Comparison of ENCODE assay signal across 8 mouse cellular contexts in the genomic region with DNA sequence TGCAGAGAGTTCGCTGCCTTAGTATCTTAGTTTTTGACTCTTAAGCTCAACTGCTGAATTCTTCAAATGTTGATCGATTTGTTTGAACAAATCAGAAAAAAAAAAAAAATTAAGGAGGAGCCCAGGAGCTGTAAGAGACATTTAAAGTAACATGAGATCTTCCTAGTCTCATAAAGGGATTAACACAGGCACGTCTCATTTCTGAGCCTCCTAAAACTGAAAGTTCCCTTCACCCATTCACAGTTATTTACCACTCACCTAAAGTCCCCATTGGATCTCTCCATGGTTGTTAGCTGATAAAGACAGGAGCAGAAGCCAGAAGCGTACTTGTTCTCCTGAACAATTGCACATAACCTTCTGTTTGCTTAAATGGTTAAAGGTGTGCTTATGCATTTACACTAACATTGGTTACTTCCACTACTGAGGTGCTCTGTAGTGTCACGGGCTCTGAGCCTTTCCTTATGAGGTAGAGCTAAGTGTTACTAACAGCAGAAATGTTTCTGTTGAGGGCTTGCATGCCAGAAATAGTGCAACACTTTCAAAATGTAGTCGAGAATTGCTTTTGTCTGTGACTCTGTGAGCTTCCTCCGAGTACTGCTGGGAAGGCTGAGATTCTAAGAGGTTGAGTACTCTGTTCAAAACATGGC. TPM values are rescaled to one million over a fixed set of nuclear protein-coding genes. Genes with fewer than 3 reads are reported as not detected.
DNase-seq lines count a peak whose midpoint lies in the region; ATAC-seq and TF ChIP-seq lines count a peak whose summit lies in the region.

A gene (minus strand): TSS at position 51 of the 647 bp plus-strand sequence.

- ATAC-seq in hematopoietic stem cell, adult 5-6 weeks (replicated peaks in 1 of 2; ENCODE audit: insufficient read depth in 1 of 2, low FRiP score in 2 of 2, low TSS enrichment in 1 of 2, low read depth in 1 of 2, poor library complexity in 2 of 2, severe bottlenecking in 2 of 2): peak; percentile 13 to 50; a peak in 2 of 4 replicates
- ATAC-seq in midbrain, postnatal 0 days (ENCODE audit: low FRiP score): no peak

- intact Hi-C loops in gastrocnemius, postnatal 36 days (cut with DNase I): no loop called here

- H3K4me2 ChIP-seq in midbrain, postnatal 0 days (ENCODE audit: low read depth, low read length, poor library complexity, severe bottlenecking): peak within 1 kb of the TSS; percentile 61

- H3K9ac ChIP-seq in midbrain, postnatal 0 days (replicated peaks; ENCODE audit: low read length, poor library complexity, severe bottlenecking): peak within 1 kb of the TSS; percentile 54

- no peak for TF ChIP-seq CTCF in cortical plate, adult 2 months (IDR thresholded peaks at IDR 0.05; ENCODE audit: extremely low read depth, insufficient read depth, low read length)
- TF ChIP-seq CTCF in midbrain, postnatal 0 days (IDR thresholded peaks at IDR 0.05): no peak

- peak within 1 kb of the TSS; percentile 76 for H3K27ac ChIP-seq in cortical plate, adult 2 months (ENCODE audit: insufficient read depth, low read length)
- peak within 1 kb of the TSS; percentile 66 for H3K27ac ChIP-seq in limb, embryonic 10.5 days
- peak within 1 kb of the TSS; percentile 78 for H3K27ac ChIP-seq in midbrain, postnatal 0 days (ENCODE audit: low read depth, low read length)

- 64% methylated on average over 7 of the region's 7 CpGs for WGBS in limb, embryonic 10.5 days
- 34% methylated on average over 7 of the region's 7 CpGs for WGBS in midbrain, postnatal 0 days

- peak within 1 kb of the TSS; percentile 75 for H3K4me3 ChIP-seq in cortical plate, adult 2 months (ENCODE audit: insufficient read depth, low read length)
- peak within 1 kb of the TSS; percentile 41 for H3K4me3 ChIP-seq in limb, embryonic 10.5 days
- H3K4me3 ChIP-seq in midbrain, postnatal 0 days (ENCODE audit: low read depth, low read length): peak within 1 kb of the TSS; percentile 45

- peak; percentile 11 for DNase-seq in kidney, adult 11 months
- DNase-seq in kidney, adult 8-10 months: no peak
- DNase-seq in limb, embryonic 10.5 days (ENCODE audit: low spot score): no peak
- no peak for DNase-seq in midbrain, postnatal 0 days (ENCODE audit: low spot score)
- no peak for DNase-seq in gastrocnemius, postnatal 36 days
- no peak for DNase-seq in spleen, postnatal 10 days (ENCODE audit: low spot score in 2 of 2)

- TF ChIP-seq POLR2A in cortical plate, adult 2 months (IDR thresholded peaks at IDR 0.05; ENCODE audit: extremely low read depth, insufficient read depth, low read length): no peak

- H3K9me3 ChIP-seq in limb, embryonic 10.5 days (replicated peaks): no peaks in the 10 kb centered on the region
- H3K9me3 ChIP-seq in midbrain, postnatal 0 days (ENCODE audit: low read length): no peaks in the 10 kb centered on the region

- H3K27me3 ChIP-seq in limb, embryonic 10.5 days (ENCODE audit: low read depth, poor library complexity, severe bottlenecking): no peaks in the 10 kb centered on the region
- H3K27me3 ChIP-seq in midbrain, postnatal 0 days (ENCODE audit: insufficient read depth, low read length): no peaks in the 10 kb centered on the region

- H3K4me1 ChIP-seq in cortical plate, adult 2 months (ENCODE audit: control insufficient read depth, insufficient read depth, low read length): no peaks in the 10 kb centered on the region; the same call in 1 of the 2 replicates
- peaks cover 9% of the 10 kb centered on the region for H3K4me1 ChIP-seq in limb, embryonic 10.5 days
- H3K4me1 ChIP-seq in midbrain, postnatal 0 days (ENCODE audit: insufficient read depth, low read length): no peaks in the 10 kb centered on the region

- H3K36me3 ChIP-seq in limb, embryonic 10.5 days: no peaks in the 10 kb centered on the region
- no peaks in the 10 kb centered on the region for H3K36me3 ChIP-seq in midbrain, postnatal 0 days (ENCODE audit: insufficient read depth, low read length)

RNA-seq across cellular contexts. Expression of the gene that starts here (rescaled TPM):
- polyA plus RNA-seq in cortical plate, adult 2 months (2012; rRNA removed): 19.9 and 20.0 TPM in 2 replicates
- total RNA-seq in hematopoietic stem cell, adult 5-6 weeks (2017): 34.8 and 40.6 TPM in 2 replicates
- 0.53 and 0.83 TPM in 2 replicates for polyA plus RNA-seq in limb, embryonic 10.5 days (2016; fragmentation: Nextera tagmentation; extraction: Ambion mirVana)
- total RNA-seq in midbrain, postnatal 0 days (2014; rRNA removed): 16.1 and 19.7 TPM in 2 replicates
- 22.9 and 27.9 TPM in 2 replicates for polyA plus RNA-seq in midbrain, postnatal 0 days (2015; fragmentation: Nextera tagmentation; extraction: Ambion mirVana)
- 1 to 10 TPM; 6.0 to 7.1 TPM for total RNA-seq in gastrocnemius, postnatal 36 days (2021)

Comparison
In these comparisons a context has a peak if more than half of its experiments do, and no peak if none do; other contexts are left out.
1. RNA of the gene that starts here (polyA plus RNA-seq): 22.9 to 27.9 TPM in midbrain, postnatal 0 days and 19.9 to 20.0 TPM in cortical plate, adult 2 months; 0.53 to 0.83 TPM in limb, embryonic 10.5 days; every median in the first group is over 10 times any median in the second.
2. Peak in every context shown above with its lines, with median percentiles within 50 percentile points of each other: H3K27ac ChIP-seq and H3K4me3 ChIP-seq.